Mouse (Mus musculus) gastrocnemius, postnatal 36 days (tissue): ENCODE measurements around the gene Pde4c. TPM values are rescaled to one million over a fixed set of nuclear protein-coding genes. Genes with fewer than 3 reads are reported as not detected.
A peak's percentile ranks its signal among the peaks of the same experiment; 100 is the strongest.

ENCODE experiments used
- DNase-seq, 2 experiments: peaks; one replicate each; pipeline ENCODE4 v3.0.0; 2022
- intact Hi-C: fragments of 180-260 bp; cut with DNase I; formaldehyde crosslinking; loops from one replicate; pipeline ENCODE4 v1.15.1; 2025
- total RNA-seq, 2 experiments: library from RNA; stranded (reverse); gene quantifications; 2 replicates each; pipeline ENCODE4 v1.2.3; 2021

The Pde4c gene
- total RNA-seq, 2 experiments from 2014 or later = 1.9 to 2.1 TPM

GRCm38 (mm10) chr8:70746676-70747075, 23.2 kb downstream of the Pde4c start:
- peak in 1 of 2 experiments; percentile 3 for DNase-seq
- intact Hi-C loops = no loop called here

- intact Hi-C loops = no loop called here
- peak in 1 of 2 experiments; percentile 4 for DNase-seq
Measured at GRCm38 (mm10) chr8:70747211-70747890, 23.8 kb downstream of the Pde4c start.

DNA sequence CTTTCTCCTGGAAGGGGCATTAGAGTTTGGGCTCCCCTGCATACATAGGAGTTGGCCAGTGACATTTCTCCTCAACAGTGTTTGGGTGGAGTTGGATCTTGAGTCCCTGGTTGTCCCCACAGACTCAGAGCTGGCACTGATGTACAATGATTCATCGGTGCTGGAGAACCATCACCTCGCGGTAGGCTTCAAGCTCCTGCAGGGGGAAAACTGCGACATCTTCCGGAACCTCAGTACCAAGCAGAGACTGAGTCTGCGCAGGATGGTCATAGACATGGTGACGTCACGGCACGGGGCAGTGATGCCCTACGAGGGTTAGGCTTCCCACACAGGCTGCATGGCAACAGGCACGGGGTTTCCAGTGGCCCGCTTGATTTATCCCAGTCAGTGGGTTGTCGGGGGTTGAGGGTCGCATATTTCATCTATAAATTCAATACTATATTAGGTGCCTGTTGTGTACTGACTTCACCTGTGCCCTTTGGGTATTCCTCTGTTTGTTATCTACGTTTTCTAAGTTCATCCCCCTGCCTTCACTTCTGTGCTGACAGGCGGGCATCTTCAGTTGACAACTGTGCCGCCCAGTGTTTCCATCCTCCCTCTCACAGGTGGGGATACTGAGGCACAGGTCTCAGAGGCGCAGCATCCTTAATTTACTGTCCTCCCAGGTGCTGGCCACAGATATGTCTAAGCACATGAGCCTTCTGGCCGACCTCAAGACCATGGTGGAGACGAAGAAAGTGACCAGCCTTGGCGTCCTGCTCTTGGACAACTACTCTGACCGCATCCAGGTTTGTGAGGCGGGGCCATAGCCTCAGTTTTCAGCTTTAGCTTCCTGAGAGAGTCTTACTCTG, 25.0 kb downstream of the Pde4c start:
- intact Hi-C loops = no loop called here
- DNase-seq = peak in 1 of 2 experiments; percentile 7

- intact Hi-C loops = no loop called here
- DNase-seq = peak in 1 of 2 experiments; percentile 2
Measured at GRCm38 (mm10) chr8:70749097-70749674, 25.7 kb downstream of the Pde4c start.

GRCm38 (mm10) chr8:70750128-70750680, 26.7 kb downstream of the Pde4c start:
- peak; percentile 5 to 14 for DNase-seq
- intact Hi-C loops = no loop called here

- intact Hi-C loops = loop anchor here (1.0 kb wide), 1 partner anchor 32 kb away; no protein-coding TSS in a partner anchor
- peak; percentile 66 to 72 for DNase-seq
Measured at GRCm38 (mm10) chr8:70752000-70752764, 28.7 kb downstream of the Pde4c start.

- peak; percentile 90 to 96 for DNase-seq
- intact Hi-C loops = no loop called here
Measured at GRCm38 (mm10) chr8:70753151-70753550, 29.6 kb downstream of the Pde4c start.

GRCm38 (mm10) chr8:70754043-70754870, 30.7 kb downstream of the Pde4c start, which contains the start of gene Rab3a:
Gene Rab3a (plus strand): TSS chr8:70754679.
- intact Hi-C loops = no loop called here
- DNase-seq = peak; percentile 90 to 95

- peak in 1 of 2 experiments; percentile 49 for DNase-seq
Measured at GRCm38 (mm10) chr8:70754871-70755660, 31.5 kb downstream of the Pde4c start.

DNA sequence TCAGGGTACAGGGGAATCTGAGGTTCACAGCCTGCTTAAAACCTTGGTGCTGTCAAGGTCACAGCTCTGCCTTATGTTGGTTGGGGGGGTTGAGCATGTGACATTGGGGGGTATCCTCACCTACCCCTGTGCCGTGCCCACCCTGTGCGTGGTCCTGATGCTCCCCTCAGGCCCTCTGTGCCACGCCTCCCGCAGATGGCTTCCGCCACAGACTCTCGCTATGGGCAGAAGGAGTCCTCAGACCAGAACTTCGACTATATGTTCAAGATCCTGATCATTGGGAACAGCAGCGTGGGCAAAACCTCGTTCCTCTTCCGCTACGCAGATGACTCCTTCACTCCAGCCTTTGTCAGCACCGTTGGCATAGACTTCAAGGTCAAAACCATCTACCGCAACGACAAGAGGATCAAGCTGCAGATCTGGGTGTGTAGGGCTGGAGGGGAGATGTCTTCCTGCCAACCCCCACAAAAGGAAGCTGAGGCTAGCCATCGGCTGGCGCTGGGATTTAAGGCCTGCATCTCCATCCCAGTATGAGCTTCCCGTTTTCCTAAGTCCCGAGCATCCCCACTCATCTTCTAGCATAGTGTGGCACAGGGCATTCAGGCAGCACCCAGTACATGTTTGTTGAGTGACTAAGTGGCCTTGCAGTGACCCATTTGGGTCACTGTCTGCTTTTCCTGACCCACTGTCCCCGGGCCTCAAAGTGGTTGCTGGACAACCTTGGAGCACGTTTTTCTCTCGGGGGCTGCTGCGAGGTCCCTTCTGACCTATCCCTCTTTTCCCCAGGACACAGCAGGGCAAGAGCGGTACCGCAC, 32.3 kb downstream of the Pde4c start:
- intact Hi-C loops = no loop called here
- peak; percentile 4 to 15 for DNase-seq

More at GRCm38 (mm10) chr8:70754871-70755660, 31.5 kb downstream of the Pde4c start:
- intact Hi-C loops = no loop called here

GRCm38 (mm10) chr8:70756476-70757040, 33.0 kb downstream of the Pde4c start:
- intact Hi-C loops = no loop called here
- DNase-seq = peak in 1 of 2 experiments; percentile 13

DNA sequence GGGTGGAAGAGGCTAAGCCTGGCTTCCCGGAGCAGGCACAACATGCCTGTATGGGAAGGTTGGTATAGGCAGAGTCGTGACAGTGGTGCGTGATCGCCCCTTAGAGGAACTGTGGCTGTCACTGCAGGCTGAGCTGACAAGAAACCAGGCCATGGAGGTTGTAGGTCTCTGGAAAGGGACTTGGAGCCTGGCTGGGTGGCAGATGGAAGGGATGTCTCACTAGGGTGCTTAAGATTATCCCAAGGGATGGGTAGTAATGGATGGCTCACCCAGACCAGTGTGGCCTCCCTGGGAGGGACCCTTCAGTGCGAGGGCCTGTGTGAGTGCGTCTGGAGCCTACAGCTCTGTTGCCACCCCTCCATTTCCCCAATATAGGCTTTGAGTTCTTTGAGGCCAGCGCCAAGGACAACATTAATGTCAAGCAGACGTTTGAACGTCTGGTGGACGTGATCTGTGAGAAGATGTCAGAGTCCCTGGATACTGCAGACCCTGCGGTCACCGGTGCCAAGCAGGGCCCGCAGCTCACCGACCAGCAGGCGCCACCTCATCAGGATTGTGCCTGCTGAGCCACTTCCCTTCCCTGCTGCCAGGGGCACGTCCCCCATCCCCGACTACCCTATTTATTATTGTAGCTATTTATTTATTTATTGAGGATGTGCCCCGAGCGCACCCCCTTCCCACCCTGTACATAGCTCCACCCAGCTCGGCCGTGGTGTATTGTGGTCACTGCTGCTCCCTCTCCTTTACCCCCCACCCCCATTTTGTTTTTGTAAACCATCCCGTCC, 34.2 kb downstream of the Pde4c start:
- DNase-seq = peak; percentile 8 to 15
- intact Hi-C loops = no loop called here

- peak in 1 of 2 experiments; percentile 11 for DNase-seq
- intact Hi-C loops = no loop called here
Measured at GRCm38 (mm10) chr8:70758308-70758615, 34.7 kb downstream of the Pde4c start.

GRCm38 (mm10) chr8:70758616-70759561, 35.4 kb downstream of the Pde4c start:
- intact Hi-C loops = no loop called here
- peak; percentile 15 to 26 for DNase-seq

DNA sequence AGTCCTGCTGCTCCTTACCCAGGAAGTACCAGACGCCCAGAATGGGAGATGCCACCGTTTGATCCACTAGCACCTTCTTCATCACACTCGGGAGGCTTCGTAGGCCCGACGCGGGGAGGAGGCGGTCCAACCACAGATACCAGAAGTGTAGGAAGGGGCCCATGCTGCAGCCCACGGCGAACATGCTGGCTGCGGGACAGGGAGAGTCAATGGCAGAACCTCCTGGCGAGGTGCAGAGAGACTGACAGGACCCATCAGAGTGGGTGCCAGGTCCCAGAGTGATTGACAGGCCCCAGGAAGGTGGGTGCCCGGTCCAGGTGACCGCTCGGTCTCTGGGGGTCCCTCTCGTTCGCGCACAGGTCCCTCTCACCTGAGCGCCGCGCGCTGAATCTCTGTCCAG, 36.8 kb downstream of the Pde4c start:
- intact Hi-C loops = no loop called here
- no peak for DNase-seq
